Mouse (Mus musculus) olfactory bulb, adult 2 months (tissue): ENCODE data around the gene Stoml1.

Experiments used
- CTCF ChIP-seq: fragments of 200-500 bp; IDR thresholded peaks from 2 replicates; pipeline ENCODE4 v1.5.1; 2012; ENCODE audit warnings: low read depth, mild to moderate bottlenecking, low read length, moderate library complexity; ENCODE audit not compliant: insufficient read depth
- POLR2A ChIP-seq: fragments of 200-500 bp; IDR thresholded peaks from 2 replicates; pipeline ENCODE4 v1.6.1; 2012; ENCODE audit warnings: mild to moderate bottlenecking, low read depth, low read length, moderate library complexity; ENCODE audit not compliant: insufficient read depth

DNA sequence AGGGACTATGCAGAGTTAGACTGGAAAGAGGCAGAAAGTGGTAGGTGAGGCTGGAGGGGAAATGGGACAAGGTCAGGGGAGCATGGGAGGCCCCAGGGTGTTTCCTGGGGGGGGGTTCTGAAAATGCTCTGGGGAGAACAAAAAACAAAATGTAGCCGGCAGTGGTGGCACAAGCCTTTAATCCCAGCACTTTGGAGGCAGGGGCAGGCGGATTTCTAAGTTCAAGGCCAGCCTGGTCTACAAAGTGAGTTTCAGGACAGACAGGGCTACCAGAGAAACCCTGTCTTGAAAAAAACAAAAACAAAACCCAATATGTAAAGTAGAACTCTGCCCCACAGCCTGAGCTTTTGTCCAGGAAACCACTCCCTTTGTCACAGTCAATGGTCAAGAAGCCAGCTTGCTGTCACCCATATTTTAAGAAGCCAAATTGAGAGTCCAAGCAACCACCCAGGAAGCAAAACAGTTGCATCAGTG is 19.1 kb downstream of the Stoml1 start:
- TF ChIP-seq CTCF, result no peak
- TF ChIP-seq POLR2A, result no peak
